Mouse (Mus musculus): ENCODE data around the gene Prkch.
A peak's percentile ranks its signal among the peaks of the same experiment; 100 is the strongest.

Gene Prkch

GRCm38 (mm10) chr12:73583813-73584609, 585 bp upstream of the Prkch start:
- peak; percentile 64 for DNase-seq

- DNase-seq = no peak
Observed at GRCm38 (mm10) chr12:73585241-73585801, 725 bp downstream of the Prkch start.

- no peak for DNase-seq
Observed at GRCm38 (mm10) chr12:73585850-73586249, 1.3 kb downstream of the Prkch start.

- no peak for DNase-seq
Observed at GRCm38 (mm10) chr12:73587262-73587661, 2.7 kb downstream of the Prkch start.

- no peak for DNase-seq
Observed at GRCm38 (mm10) chr12:73590627-73591276, 6.2 kb downstream of the Prkch start.

GRCm38 (mm10) chr12:73591625-73592024, 7.0 kb downstream of the Prkch start:
- peak; percentile 85 for DNase-seq

- DNase-seq = no peak
Observed at GRCm38 (mm10) chr12:73593021-73593798, 8.6 kb downstream of the Prkch start.

GRCm38 (mm10) chr12:73594177-73594745, 9.7 kb downstream of the Prkch start:
- no peak for DNase-seq

GRCm38 (mm10) chr12:73595226-73595625, 10.6 kb downstream of the Prkch start:
- DNase-seq = no peak

- peak; percentile 48 for DNase-seq
Observed at GRCm38 (mm10) chr12:73598241-73598640, 13.6 kb downstream of the Prkch start.

GRCm38 (mm10) chr12:73600457-73600856, 15.9 kb downstream of the Prkch start:
- no peak for DNase-seq

- DNase-seq = no peak
Observed at GRCm38 (mm10) chr12:73602974-73603373, 18.4 kb downstream of the Prkch start.

GRCm38 (mm10) chr12:73603653-73604052, 19.1 kb downstream of the Prkch start:
- DNase-seq = no peak

GRCm38 (mm10) chr12:73604762-73605161, 20.2 kb downstream of the Prkch start:
- no peak for DNase-seq

GRCm38 (mm10) chr12:73605174-73605573, 20.6 kb downstream of the Prkch start:
- no peak for DNase-seq

- no peak for DNase-seq
Observed at GRCm38 (mm10) chr12:73607381-73608064, 22.9 kb downstream of the Prkch start.

- DNase-seq = no peak
Observed at GRCm38 (mm10) chr12:73608065-73608397, 23.4 kb downstream of the Prkch start.

- no peak for DNase-seq
Observed at GRCm38 (mm10) chr12:73609262-73609661, 24.7 kb downstream of the Prkch start.

- DNase-seq = no peak
Observed at GRCm38 (mm10) chr12:73609676-73610545, 25.3 kb downstream of the Prkch start.

- DNase-seq = no peak
Observed at GRCm38 (mm10) chr12:73610831-73611370, 26.3 kb downstream of the Prkch start.

- DNase-seq = no peak
Observed at GRCm38 (mm10) chr12:73611741-73612140, 27.1 kb downstream of the Prkch start.

All from kidney, postnatal 14 days (tissue).